Mouse (Mus musculus) midbrain, postnatal 0 days (tissue): ENCODE measurements around the gene Lrrc32. TPM values are rescaled to one million over a fixed set of nuclear protein-coding genes. Genes with fewer than 3 reads are reported as not detected.

Source experiments
- ATAC-seq: fragments of 200-750 bp; cut with Nextera tagmentation; 2 replicates; pipeline ENCODE4 v1.8.0; 2017; ENCODE audit warnings: moderate number of reproducible peaks, mild to moderate bottlenecking, moderate TSS enrichment, moderate library complexity; ENCODE audit not compliant: low FRiP score
- DNase-seq: peaks from one replicate; pipeline ENCODE4 v3.0.0-alpha.2; 2015; ENCODE audit warnings: low spot score
- H3K27ac ChIP-seq: fragments of 300-500 bp; sonication (generic); 2 replicates; pipeline ENCODE4 v1.5.1; 2014; ENCODE audit warnings: low read depth, mild to moderate bottlenecking, low read length, mixed read lengths
- H3K27me3 ChIP-seq: fragments of 300-500 bp; sonication (generic); 2 replicates; pipeline ENCODE4 v1.6.1; 2014; ENCODE audit warnings: low read length, control low read depth, mixed read lengths; ENCODE audit not compliant: insufficient read depth
- H3K36me3 ChIP-seq: fragments of 300-500 bp; sonication (generic); 2 replicates; pipeline ENCODE4 v1.6.1; 2014; ENCODE audit warnings: low read length, control low read depth, mixed read lengths; ENCODE audit not compliant: insufficient read depth
- H3K4me1 ChIP-seq: fragments of 300-500 bp; sonication (generic); 2 replicates; pipeline ENCODE4 v1.6.1; 2014; ENCODE audit warnings: mild to moderate bottlenecking, control low read depth, antibody characterized with exemption, low read length, mixed read lengths; ENCODE audit not compliant: insufficient read depth
- H3K4me2 ChIP-seq: fragments of 300-500 bp; sonication (generic); 2 replicates; pipeline ENCODE4 v1.6.1; 2014; ENCODE audit warnings: low read depth, mild to moderate bottlenecking, low read length, mixed read lengths; ENCODE audit not compliant: poor library complexity, severe bottlenecking
- H3K4me3 ChIP-seq: fragments of 300-500 bp; sonication (generic); 2 replicates; pipeline ENCODE4 v1.5.1; 2014; ENCODE audit warnings: low read depth, mild to moderate bottlenecking, low read length, moderate library complexity
- H3K9ac ChIP-seq: fragments of 300-500 bp; sonication (generic); replicated peaks from 2 replicates; pipeline ENCODE4 v1.6.1; 2014; ENCODE audit warnings: mild to moderate bottlenecking, low read length, moderate library complexity, mixed read lengths; ENCODE audit not compliant: poor library complexity, severe bottlenecking
- H3K9me3 ChIP-seq: fragments of 300-500 bp; sonication (generic); 2 replicates; pipeline ENCODE4 v1.6.1; 2016; ENCODE audit warnings: low read length, control low read depth
- CTCF ChIP-seq: IDR thresholded peaks from 2 replicates; pipeline ENCODE4 v1.5.1; 2016; ENCODE audit warnings: antibody characterized with exemption, mild to moderate bottlenecking
- WGBS: fragments of 180-500 bp; shearing (Covaris S2); extraction: QIAGEN DNeasy Blood & Tissue Kit; methylation state at CpG from one replicate; pipeline ENCODE4 v1.1.7; 2014; 5-methylcytosine and 5-hydroxymethylcytosine counted together
- polyA plus RNA-seq: library from polyadenylated mRNA; unstranded; fragments of >200 nt; fragmentation: Nextera tagmentation; extraction: Ambion mirVana; gene quantifications from 2 replicates; pipeline ENCODE4 v1.2.1, GENCODE M21; 2015
- total RNA-seq: library from RNA; depleted of rRNA; stranded (reverse); fragments of >200 nt; gene quantifications from 2 replicates; pipeline ENCODE4 v1.2.3, GENCODE M21; 2014

The Lrrc32 gene
- total and polyA plus RNA-seq, 2 experiments from 2014 or later = 5.2 to 7.6 TPM

GRCm38 (mm10) chr7:98502921-98503320 is 13.8 kb downstream of the Lrrc32 start:
- Histone ChIP-seq H3K36me3 (peaks cover 10% of the 10 kb centered on the region; the same call in 1 of the 2 replicates), H3K4me1 (no peaks in the 10 kb centered on the region), H3K4me2 (no peak overlapping the region), H3K27me3 (no peaks in the 10 kb centered on the region), H3K27ac (no peak overlapping the region), H3K9me3 (no peaks in the 10 kb centered on the region), H3K9ac (no peak overlapping the region), H3K4me3 (no peak overlapping the region)
- no peak for ATAC-seq
- no peak for DNase-seq
- no peak for TF ChIP-seq CTCF
- 39% methylated on average over 5 of the region's 5 CpGs for WGBS

- Histone ChIP-seq H3K9me3 (no peaks in the 10 kb centered on the region), H3K4me1 (no peaks in the 10 kb centered on the region), H3K4me3 (no peak overlapping the region), H3K9ac (no peak overlapping the region), H3K36me3 (0 out of 2 replicates have a peak, but pooled peaks cover 2% of the 10 kb centered on the region), H3K27me3 (no peaks in the 10 kb centered on the region), H3K4me2 (no peak overlapping the region), H3K27ac (no peak overlapping the region)
- 69% methylated on average over 6 of the region's 6 CpGs for WGBS
- ATAC-seq (peak; percentile 28; the same call in 1 of the 2 replicates), DNase-seq (peak; percentile 64)
- no peak for TF ChIP-seq CTCF
Observed at GRCm38 (mm10) chr7:98503951-98504647, 15.0 kb downstream of the Lrrc32 start.

GRCm38 (mm10) chr7:98504726-98505314 is 15.7 kb downstream of the Lrrc32 start:
- H3K9ac ChIP-seq = no peak overlapping the region
- 47% methylated on average over 5 of the region's 5 CpGs for WGBS
- no peak overlapping the region for H3K4me2 ChIP-seq
- DNase-seq (no peak), ATAC-seq (no peak)
- H3K4me3 ChIP-seq = no peak overlapping the region
- H3K36me3 ChIP-seq = 0 out of 2 replicates have a peak, but pooled peaks cover 2% of the 10 kb centered on the region
- no peaks in the 10 kb centered on the region for H3K9me3 ChIP-seq
- 0 out of 2 replicates have a peak, but pooled peaks have one; percentile 3 for TF ChIP-seq CTCF
- H3K4me1 ChIP-seq = no peaks in the 10 kb centered on the region
- no peak overlapping the region for H3K27ac ChIP-seq
- no peaks in the 10 kb centered on the region for H3K27me3 ChIP-seq

GRCm38 (mm10) chr7:98505664-98506063 is 16.6 kb downstream of the Lrrc32 start:
- DNase-seq (no peak), ATAC-seq (no peak)
- no peaks in the 10 kb centered on the region for H3K4me1 ChIP-seq
- no peaks in the 10 kb centered on the region for H3K9me3 ChIP-seq
- no peaks in the 10 kb centered on the region for H3K27me3 ChIP-seq
- no peak overlapping the region for H3K27ac ChIP-seq
- H3K4me3 ChIP-seq = no peak overlapping the region
- TF ChIP-seq CTCF = no peak
- WGBS = 31% methylated on average over 3 of the region's 3 CpGs
- no peak overlapping the region for H3K9ac ChIP-seq
- H3K36me3 ChIP-seq = 0 out of 2 replicates have a peak, but pooled peaks cover 2% of the 10 kb centered on the region
- H3K4me2 ChIP-seq = no peak overlapping the region

GRCm38 (mm10) chr7:98510961-98511958 is 22.2 kb downstream of the Lrrc32 start:
- TF ChIP-seq CTCF = no peak
- H3K9me3 ChIP-seq = no peaks in the 10 kb centered on the region
- H3K9ac ChIP-seq = no peak overlapping the region
- ATAC-seq (no peak), DNase-seq (no peak)
- no peak overlapping the region for H3K27ac ChIP-seq
- no peak overlapping the region for H3K4me2 ChIP-seq
- H3K4me1 ChIP-seq = no peaks in the 10 kb centered on the region
- no peak overlapping the region for H3K4me3 ChIP-seq
- WGBS = 61% methylated on average over 15 of the region's 15 CpGs
- no peaks in the 10 kb centered on the region for H3K36me3 ChIP-seq
- no peaks in the 10 kb centered on the region for H3K27me3 ChIP-seq
